Mouse (Mus musculus): ENCODE data around the gene Gm5460. TPM values are rescaled to one million over a fixed set of nuclear protein-coding genes. Genes with fewer than 3 reads are reported as not detected.
A peak's percentile ranks its signal among the peaks of the same experiment; 100 is the strongest.

Gene Gm5460
- not detected in 2 replicates for total RNA-seq (2014; rRNA removed)
- not detected in 2 replicates for polyA plus RNA-seq (2015; fragmentation: Nextera tagmentation; extraction: Ambion mirVana)

DNA sequence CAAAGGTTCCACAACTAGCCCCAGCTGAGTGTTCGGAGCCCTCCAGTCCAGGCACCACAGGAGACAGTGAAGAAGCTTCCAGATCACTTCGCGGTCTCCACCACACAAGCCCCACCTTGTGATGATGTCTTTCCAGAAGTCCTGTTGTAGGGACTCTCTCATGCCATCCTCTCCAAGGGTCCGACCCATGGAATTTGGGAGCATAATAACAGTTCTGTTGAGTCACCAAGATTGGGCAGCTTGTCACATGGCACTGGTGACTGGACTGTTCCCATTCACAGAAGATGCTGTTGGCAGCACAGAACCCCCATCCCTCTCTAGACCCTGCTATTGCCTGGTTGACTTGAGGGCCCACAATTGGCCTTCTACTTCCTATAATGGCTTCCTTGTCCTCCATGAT lies at the start of gene Gm5460:
Gm5460 (plus strand) TSS at position 378 of the 400 bp plus-strand sequence.
- Histone ChIP-seq H3K27ac (ENCODE audit: low read depth, low read length) (no peak within 1 kb of the TSS), H3K9ac (replicated peaks; ENCODE audit: low read length, poor library complexity, severe bottlenecking) (no peak within 1 kb of the TSS), H3K9me3 (ENCODE audit: low read length) (no peaks in the 10 kb centered on the region), H3K27me3 (ENCODE audit: insufficient read depth, low read length) (no peaks in the 10 kb centered on the region), H3K36me3 (ENCODE audit: insufficient read depth, low read length) (no peaks in the 10 kb centered on the region), H3K4me2 (ENCODE audit: low read depth, low read length, poor library complexity, severe bottlenecking) (no peak within 1 kb of the TSS), H3K4me1 (ENCODE audit: insufficient read depth, low read length) (no peaks in the 10 kb centered on the region), H3K4me3 (ENCODE audit: low read depth, low read length) (no peak within 1 kb of the TSS)
- TF ChIP-seq CTCF (IDR thresholded peaks at IDR 0.05), result no peak
- DNase-seq (ENCODE audit: low spot score) (no peak), ATAC-seq (ENCODE audit: low FRiP score) (no peak)
- 92% methylated on average over 4 of the region's 4 CpGs for WGBS

DNA sequence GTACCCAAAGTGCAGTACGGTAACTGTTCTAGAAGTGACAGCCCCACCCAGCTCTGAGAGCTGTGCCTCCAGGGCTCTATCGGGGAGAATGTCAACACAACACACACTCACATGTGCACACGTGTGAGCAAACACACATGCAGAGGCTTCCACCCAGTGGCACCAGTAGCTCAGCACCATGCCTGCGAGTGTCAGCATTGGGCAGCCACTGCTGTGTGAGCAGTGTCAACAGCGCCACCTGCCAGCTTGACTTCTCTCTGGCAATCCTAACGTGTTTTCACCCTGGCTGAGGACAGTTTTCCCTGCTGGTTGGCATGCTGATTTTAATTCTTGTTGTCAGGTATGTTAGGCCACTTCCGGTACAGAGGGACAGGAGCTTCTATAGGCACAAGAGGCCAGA lies 43.9 kb upstream of the Gm5460 start:
- no peak overlapping the region for H3K4me3 ChIP-seq (ENCODE audit: low read depth, low read length)
- 51% methylated on average over 7 of the region's 7 CpGs for WGBS
- H3K4me1 ChIP-seq (ENCODE audit: insufficient read depth, low read length), result no peaks in the 10 kb centered on the region
- H3K27me3 ChIP-seq (ENCODE audit: insufficient read depth, low read length), result no peaks in the 10 kb centered on the region
- H3K27ac ChIP-seq (ENCODE audit: low read depth, low read length), result no peak overlapping the region
- ATAC-seq (ENCODE audit: low FRiP score) (no peak), DNase-seq (ENCODE audit: low spot score) (peak; percentile 63)
- H3K4me2 ChIP-seq (ENCODE audit: low read depth, low read length, poor library complexity, severe bottlenecking), result no peak overlapping the region
- H3K36me3 ChIP-seq (ENCODE audit: insufficient read depth, low read length), result no peaks in the 10 kb centered on the region
- no peak overlapping the region for H3K9ac ChIP-seq (replicated peaks; ENCODE audit: low read length, poor library complexity, severe bottlenecking)
- H3K9me3 ChIP-seq (ENCODE audit: low read length), result no peaks in the 10 kb centered on the region
- peak; percentile 70 for TF ChIP-seq CTCF (IDR thresholded peaks at IDR 0.05)

DNA sequence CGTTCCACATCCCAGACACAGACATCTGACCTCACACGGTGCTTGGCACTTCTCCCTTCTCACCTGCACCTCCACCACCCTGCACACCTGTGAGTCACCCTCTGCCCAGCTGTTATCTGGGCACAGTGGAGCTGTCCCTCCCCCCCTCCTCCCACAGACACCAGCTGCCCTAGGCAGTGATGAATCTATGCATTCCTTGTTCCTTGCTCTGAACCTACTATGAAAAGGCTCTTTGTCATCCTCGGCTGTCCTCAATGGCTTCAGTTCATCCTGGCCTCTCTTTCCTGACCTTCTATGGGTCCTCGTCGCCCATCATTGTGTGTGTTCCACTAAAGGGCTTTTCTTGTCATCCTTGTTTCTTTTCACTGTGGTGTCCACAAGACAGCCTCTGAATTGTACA lies 41.8 kb upstream of the Gm5460 start:
- DNase-seq (ENCODE audit: low spot score) (peak; percentile 40), ATAC-seq (ENCODE audit: low FRiP score) (peak; percentile 52; the same call in 1 of the 2 replicates)
- no peak overlapping the region for H3K4me3 ChIP-seq (ENCODE audit: low read depth, low read length)
- H3K36me3 ChIP-seq (ENCODE audit: insufficient read depth, low read length), result no peaks in the 10 kb centered on the region
- no peaks in the 10 kb centered on the region for H3K27me3 ChIP-seq (ENCODE audit: insufficient read depth, low read length)
- H3K9ac ChIP-seq (replicated peaks; ENCODE audit: low read length, poor library complexity, severe bottlenecking), result no peak overlapping the region
- no peak overlapping the region for H3K27ac ChIP-seq (ENCODE audit: low read depth, low read length)
- TF ChIP-seq CTCF (IDR thresholded peaks at IDR 0.05), result no peak
- no peaks in the 10 kb centered on the region for H3K4me1 ChIP-seq (ENCODE audit: insufficient read depth, low read length)
- H3K4me2 ChIP-seq (ENCODE audit: low read depth, low read length, poor library complexity, severe bottlenecking), result no peak overlapping the region
- WGBS, result 58% methylated on average over 5 of the region's 5 CpGs
- no peaks in the 10 kb centered on the region for H3K9me3 ChIP-seq (ENCODE audit: low read length)

DNA sequence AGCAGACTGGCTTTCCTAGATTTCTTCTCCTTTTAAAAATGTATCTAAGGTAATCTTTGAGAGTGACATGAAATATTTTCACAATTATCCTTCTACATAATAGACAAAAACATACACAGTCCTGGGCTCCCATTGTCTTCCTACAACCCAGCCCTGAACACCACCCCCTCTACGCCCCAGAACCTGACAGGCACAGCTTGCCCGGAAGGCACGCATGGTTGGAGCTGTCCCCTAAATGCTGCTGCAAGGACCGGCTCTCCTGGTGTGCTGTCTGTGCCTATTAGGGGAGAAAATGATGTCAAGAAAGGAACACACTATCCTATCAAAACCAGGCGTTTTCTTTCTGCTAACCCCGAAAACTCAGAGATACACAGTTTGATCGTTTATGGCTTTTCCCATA lies 38.8 kb upstream of the Gm5460 start:
- no peaks in the 10 kb centered on the region for H3K4me1 ChIP-seq (ENCODE audit: insufficient read depth, low read length)
- H3K27ac ChIP-seq (ENCODE audit: low read depth, low read length), result no peak overlapping the region
- no peaks in the 10 kb centered on the region for H3K36me3 ChIP-seq (ENCODE audit: insufficient read depth, low read length)
- TF ChIP-seq CTCF (IDR thresholded peaks at IDR 0.05), result no peak
- peak overlapping the region; percentile 55 for H3K4me2 ChIP-seq (ENCODE audit: low read depth, low read length, poor library complexity, severe bottlenecking)
- ATAC-seq (ENCODE audit: low FRiP score) (no peak), DNase-seq (ENCODE audit: low spot score) (peak; percentile 33)
- no peaks in the 10 kb centered on the region for H3K27me3 ChIP-seq (ENCODE audit: insufficient read depth, low read length)
- H3K4me3 ChIP-seq (ENCODE audit: low read depth, low read length), result peak overlapping the region; percentile 35
- no peaks in the 10 kb centered on the region for H3K9me3 ChIP-seq (ENCODE audit: low read length)
- peak overlapping the region; percentile 44; the same call in 1 of the 2 replicates for H3K9ac ChIP-seq (replicated peaks; ENCODE audit: low read length, poor library complexity, severe bottlenecking)
- 26% methylated on average over 7 of the region's 7 CpGs for WGBS

DNA sequence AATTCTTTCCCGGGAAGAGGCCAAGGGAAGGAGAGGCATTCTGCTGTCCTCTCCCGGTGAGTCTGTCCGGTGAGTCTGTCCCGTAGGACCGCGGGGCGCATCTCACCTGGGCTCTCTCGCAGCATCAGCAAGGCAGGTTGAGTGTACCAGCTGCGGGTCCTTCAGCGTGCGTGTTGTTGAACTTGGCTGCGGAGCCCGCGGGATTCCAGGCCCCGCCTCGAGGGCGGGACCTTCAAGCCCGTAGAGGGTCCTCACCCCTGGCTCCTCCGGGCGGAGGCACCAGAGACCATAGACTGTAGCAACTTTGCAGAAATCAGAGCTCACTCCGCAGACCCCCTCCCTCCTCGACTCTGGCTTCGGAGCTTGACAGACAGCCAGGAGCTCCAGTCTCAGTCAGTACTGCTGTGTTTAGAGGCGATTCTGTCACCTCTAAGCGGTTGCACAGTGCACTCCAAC lies 37.9 kb upstream of the Gm5460 start, which contains the start of gene Zfp488:
Zfp488 (minus strand) TSS at position 161 of the 456 bp plus-strand sequence.
- H3K9ac ChIP-seq (replicated peaks; ENCODE audit: low read length, poor library complexity, severe bottlenecking), result peak within 1 kb of the TSS; percentile 44
- no peaks in the 10 kb centered on the region for H3K36me3 ChIP-seq (ENCODE audit: insufficient read depth, low read length)
- peak; percentile 55 for DNase-seq (ENCODE audit: low spot score)
- H3K27ac ChIP-seq (ENCODE audit: low read depth, low read length), result no peak within 1 kb of the TSS
- H3K4me1 ChIP-seq (ENCODE audit: insufficient read depth, low read length), result no peaks in the 10 kb centered on the region
- ATAC-seq (ENCODE audit: low FRiP score), result peak; percentile 66; the same call in 1 of the 2 replicates
- no peaks in the 10 kb centered on the region for H3K9me3 ChIP-seq (ENCODE audit: low read length)
- H3K4me3 ChIP-seq (ENCODE audit: low read depth, low read length), result peak within 1 kb of the TSS; percentile 35
- H3K27me3 ChIP-seq (ENCODE audit: insufficient read depth, low read length), result no peaks in the 10 kb centered on the region
- WGBS, result 1% methylated on average over 25 of the region's 25 CpGs
- H3K4me2 ChIP-seq (ENCODE audit: low read depth, low read length, poor library complexity, severe bottlenecking), result peak within 1 kb of the TSS; percentile 55
- no peak for TF ChIP-seq CTCF (IDR thresholded peaks at IDR 0.05)

DNA sequence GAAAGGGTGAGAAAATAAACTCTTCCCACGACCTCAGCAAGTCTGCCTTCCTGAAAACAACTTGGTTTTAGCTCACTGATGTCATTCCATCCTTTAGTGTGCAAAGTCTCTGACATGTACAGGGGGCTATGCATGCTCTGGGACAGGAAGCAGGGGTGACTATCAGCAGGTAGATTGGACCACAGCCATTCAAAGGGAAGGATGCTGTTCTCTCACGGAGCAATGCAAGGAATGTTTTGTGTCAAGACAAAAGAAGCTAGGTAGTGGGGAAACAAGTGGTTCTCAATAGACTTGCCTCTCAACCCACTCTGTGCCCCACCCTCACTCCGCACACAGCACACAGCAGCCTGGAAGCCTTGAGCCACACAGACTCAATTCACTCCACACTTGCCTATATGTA lies 27.4 kb upstream of the Gm5460 start:
- Histone ChIP-seq H3K4me3 (ENCODE audit: low read depth, low read length) (no peak overlapping the region), H3K27ac (ENCODE audit: low read depth, low read length) (no peak overlapping the region), H3K4me2 (ENCODE audit: low read depth, low read length, poor library complexity, severe bottlenecking) (no peak overlapping the region), H3K9me3 (ENCODE audit: low read length) (no peaks in the 10 kb centered on the region), H3K9ac (replicated peaks; ENCODE audit: low read length, poor library complexity, severe bottlenecking) (no peak overlapping the region), H3K4me1 (ENCODE audit: insufficient read depth, low read length) (no peaks in the 10 kb centered on the region), H3K36me3 (ENCODE audit: insufficient read depth, low read length) (no peaks in the 10 kb centered on the region), H3K27me3 (ENCODE audit: insufficient read depth, low read length) (no peaks in the 10 kb centered on the region)
- ATAC-seq (ENCODE audit: low FRiP score) (no peak), DNase-seq (ENCODE audit: low spot score) (no peak)
- 51% methylated on average over 3 of the region's 3 CpGs for WGBS
- TF ChIP-seq CTCF (IDR thresholded peaks at IDR 0.05), result no peak

Measured in midbrain, postnatal 0 days (tissue).